Mouse (Mus musculus): ENCODE measurements around the gene Samm50. TPM values are rescaled to one million over a fixed set of nuclear protein-coding genes. Genes with fewer than 3 reads are reported as not detected.

The Samm50 gene
- total RNA-seq, 2 experiments from 2014 or later = 26.4 to 30.5 TPM

Other genes starting within 250 kb of the Samm50 start
- not detected in 2 replicates for gene Efcab6, start 126.9 kb upstream of the Samm50 start, total RNA-seq (2015)
- gene Efcab6, start 126.9 kb upstream of the Samm50 start, total RNA-seq (2017) = not detected in 2 replicates
- gene Sult4a1, start 86.5 kb upstream of the Samm50 start, total RNA-seq (2015) = not detected in 2 replicates
- not detected in 2 replicates for gene Sult4a1, start 86.5 kb upstream of the Samm50 start, total RNA-seq (2017)
- gene Pnpla5, start 69.1 kb upstream of the Samm50 start, total RNA-seq (2015) = not detected in 2 replicates
- gene Pnpla5, start 69.1 kb upstream of the Samm50 start, total RNA-seq (2017) = not detected in 2 replicates
- not detected in 2 replicates for gene Pnpla3, start 24.4 kb upstream of the Samm50 start, total RNA-seq (2015)
- not detected in 2 replicates for gene Pnpla3, start 24.4 kb upstream of the Samm50 start, total RNA-seq (2017)
- gene Parvb, start 39.8 kb downstream of the Samm50 start, total RNA-seq (2015) = 32.7 and 38.8 TPM in 2 replicates
- 9.5 and 10.6 TPM in 2 replicates for gene Parvb, start 39.8 kb downstream of the Samm50 start, total RNA-seq (2017)
- gene Parvg, start 131.8 kb downstream of the Samm50 start, total RNA-seq (2015) = 54.9 and 59.6 TPM in 2 replicates
- 147 and 225 TPM in 2 replicates for gene Parvg, start 131.8 kb downstream of the Samm50 start, total RNA-seq (2017)

Measured in megakaryocyte, adult 5-6 weeks (primary cell).